Mouse (Mus musculus) liver, adult 2 months (tissue): ENCODE measurements around the gene Zmiz2. TPM values are rescaled to one million over a fixed set of nuclear protein-coding genes. Genes with fewer than 3 reads are reported as not detected.
"Not testable (repeated sequence)": the region's sequence is repeated elsewhere in the genome, so short reads cannot be mapped to it uniquely, and the experiment has no call there.

Experiments
- DNase-seq: peaks from one replicate; pipeline ENCODE4 v3.0.0-alpha.2; 2011; ENCODE audit warnings: low read depth, low spot score; ENCODE audit errors: extremely low read depth
- H3K27ac ChIP-seq: fragments of 200-500 bp; replicated peaks from 2 replicates; pipeline ENCODE4 v1.5.1; 2012; ENCODE audit warnings: low read depth, mild to moderate bottlenecking, control low read depth, inconsistent platforms, low read length; ENCODE audit not compliant: insufficient read depth
- H3K27me3 ChIP-seq: fragments of 200-500 bp; 2 replicates; pipeline ENCODE4 v1.6.1; 2012; ENCODE audit warnings: mild to moderate bottlenecking, moderate library complexity, low read length, inconsistent platforms; ENCODE audit not compliant: control insufficient read depth, insufficient read depth
- H3K36me3 ChIP-seq: fragments of 200-500 bp; 2 replicates; pipeline ENCODE4 v1.6.1; 2012; ENCODE audit warnings: low read length, inconsistent platforms; ENCODE audit not compliant: control insufficient read depth, insufficient read depth
- H3K4me1 ChIP-seq: fragments of 200-500 bp; 2 replicates; pipeline ENCODE4 v1.6.1; 2011; ENCODE audit warnings: low read length; ENCODE audit not compliant: control insufficient read depth, insufficient read depth
- H3K4me3 ChIP-seq: fragments of 200-500 bp; 2 replicates; pipeline ENCODE4 v1.5.1; 2011; ENCODE audit warnings: low read depth, mild to moderate bottlenecking, control low read depth, low read length, moderate library complexity; ENCODE audit not compliant: insufficient read depth
- H3K79me2 ChIP-seq: fragments of 200-500 bp; 2 replicates; pipeline ENCODE4 v1.6.1; 2012; ENCODE audit warnings: inconsistent platforms, mild to moderate bottlenecking, low read length, moderate library complexity; ENCODE audit not compliant: control insufficient read depth, insufficient read depth
- H3K9ac ChIP-seq: fragments of 200-500 bp; 2 replicates; pipeline ENCODE4 v1.6.1; 2012; ENCODE audit warnings: low read depth, mild to moderate bottlenecking, control low read depth, inconsistent platforms, low read length
- CTCF ChIP-seq: fragments of 200-500 bp; IDR thresholded peaks from 2 replicates; pipeline ENCODE4 v1.5.1; 2011; ENCODE audit warnings: low read depth, low read length, control low read depth
- POLR2A ChIP-seq: fragments of 200-500 bp; IDR thresholded peaks from 2 replicates; pipeline ENCODE4 v1.6.1; 2011; ENCODE audit warnings: low read length, control low read depth; ENCODE audit not compliant: insufficient read depth; ENCODE audit errors: extremely low read depth
- WGBS: fragments of 180-500 bp; shearing (Covaris S2); methylation state at CpG from one replicate; pipeline ENCODE4 v1.1.7; 2018; 5-methylcytosine and 5-hydroxymethylcytosine counted together
- polyA plus RNA-seq: library from polyadenylated mRNA; depleted of rRNA; stranded (reverse); fragments of >200 nt; gene quantifications from 2 replicates; pipeline ENCODE4 v1.2.3, GENCODE M21; 2012
- total RNA-seq: library from RNA; depleted of rRNA; stranded (reverse); fragments of >200 nt; gene quantifications from 2 replicates; pipeline ENCODE4 v1.2.3, GENCODE M21; 2014

Gene Zmiz2
- total and polyA plus RNA-seq, 2 experiments: 3.0 to 14.7 TPM

DNA sequence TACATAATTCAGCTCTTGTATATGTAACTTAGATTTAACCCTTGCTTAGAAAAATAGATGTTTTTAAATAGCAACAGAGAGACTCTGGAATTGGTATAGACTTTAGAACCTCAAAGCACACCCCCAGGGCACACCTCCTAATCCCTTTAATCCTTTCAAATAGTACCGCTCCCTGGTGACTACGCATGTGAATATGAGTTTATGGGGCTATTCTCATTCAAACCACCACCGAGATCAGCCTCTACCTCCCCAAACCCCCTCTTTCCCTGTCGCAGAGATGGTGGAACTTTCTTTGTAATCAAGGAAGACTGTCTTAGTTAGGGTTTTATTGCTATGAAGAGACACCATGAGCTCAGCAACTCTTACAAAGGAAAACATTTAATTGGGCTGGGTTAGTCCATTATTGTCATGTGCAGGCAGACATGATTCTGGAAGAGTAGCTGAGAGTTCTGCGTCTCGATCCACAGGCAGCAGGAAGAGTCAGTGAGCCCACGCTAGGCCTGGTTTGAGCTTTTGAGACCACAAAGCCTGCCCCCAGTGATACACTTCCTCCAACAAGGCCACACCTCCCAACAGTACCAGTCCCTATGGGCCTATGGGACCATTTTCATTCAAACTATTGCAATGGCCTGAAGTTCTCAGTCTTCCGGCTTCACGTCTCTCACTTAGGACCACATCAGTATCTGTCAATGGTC is 24.1 kb upstream of the Zmiz2 start:
- 98% methylated on average over 9 of the region's 9 CpGs for WGBS
- no peaks in the 10 kb centered on the region for H3K4me1 ChIP-seq
- no peaks in the 10 kb centered on the region for H3K36me3 ChIP-seq
- H3K27ac ChIP-seq: no peak overlapping the region
- H3K27me3 ChIP-seq: no peaks in the 10 kb centered on the region
- H3K4me3 ChIP-seq: no peak overlapping the region
- H3K9ac ChIP-seq: no peak overlapping the region
- no peaks in the 10 kb centered on the region for H3K79me2 ChIP-seq
- TF ChIP-seq CTCF (no peak), POLR2A (no peak)
- DNase-seq: no peak

DNA sequence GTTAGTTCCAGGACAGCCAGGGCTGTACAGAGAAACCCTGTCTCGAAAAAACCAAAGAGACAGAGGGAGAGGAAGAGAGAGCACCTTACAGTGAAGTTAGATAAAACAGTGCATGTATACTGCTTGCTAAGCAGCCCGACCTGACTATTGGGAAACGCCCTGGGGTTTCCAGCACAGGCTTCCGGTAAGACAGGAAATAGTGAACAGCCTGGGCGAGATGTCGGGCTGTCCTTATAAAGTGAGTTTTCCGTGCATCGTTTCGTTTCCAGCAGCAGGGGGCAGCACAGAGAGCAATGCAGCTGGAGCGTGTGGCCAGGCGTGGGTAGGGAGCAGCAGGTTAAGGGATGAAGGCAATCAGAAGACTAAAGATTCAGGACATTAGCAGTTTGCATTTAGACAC is 23.0 kb upstream of the Zmiz2 start:
- Histone ChIP-seq H3K9ac (no peak overlapping the region), H3K79me2 (no peaks in the 10 kb centered on the region), H3K27me3 (no peaks in the 10 kb centered on the region), H3K27ac (no peak overlapping the region), H3K36me3 (no peaks in the 10 kb centered on the region), H3K4me1 (no peaks in the 10 kb centered on the region), H3K4me3 (no peak overlapping the region)
- peak; percentile 51 for DNase-seq
- peak; percentile 91 for TF ChIP-seq CTCF
- TF ChIP-seq POLR2A: no peak
- 28% methylated on average over 11 of the region's 11 CpGs for WGBS

DNA sequence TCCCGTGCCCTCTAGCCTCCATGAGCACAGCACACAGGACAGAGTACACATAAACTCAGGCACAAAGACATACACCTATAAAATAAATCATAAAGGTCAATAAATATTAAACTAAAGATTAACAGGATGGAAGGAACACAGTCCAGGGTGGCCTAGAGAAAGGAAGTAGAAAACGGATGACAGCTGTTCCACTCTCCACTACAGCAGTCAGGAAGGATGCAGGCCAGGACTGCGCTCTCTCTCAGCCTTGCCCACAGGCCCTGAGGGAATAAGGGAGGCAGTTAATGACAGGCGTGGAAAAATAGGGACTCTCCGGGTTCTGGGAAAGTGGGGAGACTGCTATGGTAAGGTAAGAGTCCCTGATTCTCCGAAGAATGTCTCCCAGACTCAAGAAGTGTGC is 22.4 kb upstream of the Zmiz2 start:
- Histone ChIP-seq H3K4me3 (no peak overlapping the region), H3K79me2 (no peaks in the 10 kb centered on the region), H3K36me3 (no peaks in the 10 kb centered on the region), H3K27me3 (no peaks in the 10 kb centered on the region), H3K27ac (no peak overlapping the region), H3K9ac (no peak overlapping the region), H3K4me1 (no peaks in the 10 kb centered on the region)
- 87% methylated on average over 6 of the region's 6 CpGs for WGBS
- DNase-seq: no peak
- TF ChIP-seq CTCF (no peak), POLR2A (no peak)

DNA sequence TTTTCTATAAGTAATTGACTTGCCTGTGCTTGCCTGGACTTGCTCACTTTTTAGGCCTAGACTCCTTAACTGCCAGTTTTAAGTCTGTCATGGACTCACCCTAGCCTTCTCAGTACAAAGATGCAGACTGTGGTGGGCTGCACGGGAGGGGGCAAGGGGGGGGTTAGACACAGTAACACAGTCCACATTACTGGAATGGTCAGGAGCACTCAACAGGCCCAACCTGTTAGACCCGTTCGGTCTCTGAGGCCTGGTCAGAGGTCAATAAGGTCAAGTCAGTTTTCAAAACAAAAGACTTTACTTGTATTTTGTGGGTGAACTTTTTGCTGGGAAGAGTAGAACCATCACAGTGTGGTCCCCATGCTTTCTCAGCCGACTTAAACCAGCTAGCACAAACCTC is 21.7 kb upstream of the Zmiz2 start:
- Histone ChIP-seq H3K9ac (no peak overlapping the region), H3K79me2 (no peaks in the 10 kb centered on the region), H3K4me3 (no peak overlapping the region), H3K36me3 (no peaks in the 10 kb centered on the region), H3K4me1 (no peaks in the 10 kb centered on the region), H3K27ac (no peak overlapping the region), H3K27me3 (no peaks in the 10 kb centered on the region)
- WGBS: 72% methylated on average over 4 of the region's 4 CpGs
- no peak for DNase-seq
- no peak for TF ChIP-seq POLR2A
- no peak for TF ChIP-seq CTCF

DNA sequence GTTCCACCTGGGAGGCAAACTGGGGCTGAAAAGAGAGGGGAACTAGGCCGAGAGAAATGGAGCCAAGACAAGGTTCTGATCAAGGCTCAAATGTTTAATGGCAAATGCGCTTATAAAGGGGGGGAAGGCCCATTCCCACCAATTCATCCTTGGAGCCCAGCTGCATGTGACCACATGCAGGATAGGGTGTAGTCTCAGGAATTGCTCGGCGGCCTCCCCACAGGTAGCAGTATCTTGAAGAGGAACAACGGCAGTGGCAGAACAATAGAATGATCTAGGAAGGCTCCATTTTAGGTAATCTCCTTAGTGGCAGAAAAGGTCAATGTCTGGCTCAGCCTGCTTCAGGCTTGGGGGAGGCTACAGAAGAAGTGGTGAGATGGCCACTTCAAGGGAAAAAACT is 20.9 kb upstream of the Zmiz2 start:
- not testable (repeated sequence) for H3K4me3 ChIP-seq, H3K9ac ChIP-seq, H3K27ac ChIP-seq, DNase-seq, H3K79me2 ChIP-seq, H3K27me3 ChIP-seq, H3K4me1 ChIP-seq, H3K36me3 ChIP-seq
- 81% methylated on average over 5 of the region's 5 CpGs for WGBS

DNA sequence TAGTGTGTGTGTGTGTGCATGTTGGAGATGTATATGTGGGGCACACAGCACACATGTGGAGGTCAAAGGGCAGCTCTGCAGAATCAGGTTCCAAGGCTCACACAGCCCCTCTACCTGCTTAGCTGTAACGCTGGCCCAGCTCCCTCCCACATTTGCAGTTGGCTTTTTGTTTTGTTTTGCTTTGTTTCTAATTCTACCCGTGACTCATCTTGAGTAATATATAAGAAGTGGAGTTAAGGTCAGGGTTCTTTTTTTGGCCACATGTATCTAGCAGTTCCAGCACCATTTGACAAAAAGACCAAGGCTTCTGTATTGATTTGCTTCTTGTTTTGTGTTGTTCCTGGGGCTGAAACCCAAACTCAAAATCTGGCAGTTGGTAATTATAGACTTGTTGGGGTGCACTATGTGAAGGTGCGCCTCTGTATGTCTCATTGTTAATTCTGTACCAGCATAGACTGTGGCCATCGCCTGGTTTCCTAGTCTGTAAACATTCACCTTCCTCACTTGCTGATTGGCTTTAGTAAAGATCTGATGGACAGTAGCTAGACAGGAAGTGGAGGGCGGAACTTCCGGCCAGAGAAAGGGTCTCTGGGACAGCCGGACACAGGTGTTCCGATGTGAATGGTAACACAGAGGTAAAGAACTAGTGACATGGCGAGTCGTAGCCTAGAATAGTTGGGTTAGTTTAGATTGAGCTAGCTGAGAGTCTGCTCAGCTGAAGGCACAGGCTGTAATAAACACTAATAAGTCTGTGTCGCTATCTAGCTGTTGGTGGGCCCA is 17.3 kb upstream of the Zmiz2 start:
- Histone ChIP-seq H3K4me3 (no peak overlapping the region), H3K27me3 (no peaks in the 10 kb centered on the region), H3K4me1 (no peaks in the 10 kb centered on the region), H3K79me2 (no peaks in the 10 kb centered on the region), H3K27ac (no peak overlapping the region), H3K9ac (no peak overlapping the region), H3K36me3 (no peaks in the 10 kb centered on the region)
- 83% methylated on average over 11 of the region's 11 CpGs for WGBS
- DNase-seq: no peak
- TF ChIP-seq POLR2A (no peak), CTCF (no peak)
